Mouse (Mus musculus): ENCODE data around the gene Gm12355. TPM values are rescaled to one million over a fixed set of nuclear protein-coding genes. Genes with fewer than 3 reads are reported as not detected.
"Not testable (repeated sequence)": the region's sequence is repeated elsewhere in the genome, so short reads cannot be mapped to it uniquely, and the experiment has no call there.

The Gm12355 gene
- polyA plus RNA-seq, 1 experiment = 0.33 TPM

GRCm38 (mm10) chr11:98628706-98629105 lies 3.2 kb upstream of the Gm12355 start:
- no peak for TF ChIP-seq CTCF (IDR thresholded peaks at IDR 0.05; ENCODE audit: borderline replicate concordance, insufficient read depth, low read depth, low read length)
- TF ChIP-seq POLR2A (IDR thresholded peaks at IDR 0.05; ENCODE audit: borderline replicate concordance, insufficient read depth, low read length) = no peak
- Histone ChIP-seq H3K4me1 (ENCODE audit: control insufficient read depth, insufficient read depth, low read length) (no peaks in the 10 kb centered on the region), H3K4me3 (replicated peaks; ENCODE audit: insufficient read depth, low read depth, low read length) (no peak overlapping the region), H3K27ac (ENCODE audit: insufficient read depth, low read length) (no peak overlapping the region), H3K27me3 (ENCODE audit: control insufficient read depth, insufficient read depth, low read length) (no peaks in the 10 kb centered on the region)
- WGBS = 80% methylated on average over 3 of the region's 3 CpGs
- DNase-seq = no peak

DNA sequence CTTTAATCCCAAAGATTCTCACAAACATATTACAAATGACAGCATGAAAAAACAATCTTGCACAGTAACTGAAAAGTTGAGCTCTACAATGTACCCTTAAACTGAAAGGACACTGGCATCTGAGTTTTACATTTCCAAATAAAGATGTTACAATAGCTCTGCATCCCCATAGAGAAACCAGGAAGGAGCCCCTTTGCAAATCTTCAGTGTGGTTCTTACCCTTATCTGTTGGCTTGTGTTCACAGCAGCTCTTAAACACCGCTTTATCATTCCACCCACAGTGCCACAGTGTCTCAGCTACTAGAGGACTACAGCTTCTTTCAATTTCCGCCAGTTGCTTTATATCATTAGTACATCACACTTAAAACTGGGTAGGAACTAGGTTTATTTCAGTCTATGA lies 1.1 kb downstream of the Gm12355 start:
- WGBS = 94% methylated on average over 2 of the region's 2 CpGs
- DNase-seq; H3K4me1 ChIP-seq (ENCODE audit: control insufficient read depth, insufficient read depth, low read length); H3K4me3 ChIP-seq (replicated peaks; ENCODE audit: insufficient read depth, low read depth, low read length); H3K27ac ChIP-seq (ENCODE audit: insufficient read depth, low read length); H3K27me3 ChIP-seq (ENCODE audit: control insufficient read depth, insufficient read depth, low read length): not testable (repeated sequence)

GRCm38 (mm10) chr11:98623981-98624380 lies 1.5 kb downstream of the Gm12355 start:
- WGBS = 75% methylated on average over 6 of the region's 6 CpGs
- DNase-seq; H3K27me3 ChIP-seq (ENCODE audit: control insufficient read depth, insufficient read depth, low read length); H3K27ac ChIP-seq (ENCODE audit: insufficient read depth, low read length); H3K4me3 ChIP-seq (replicated peaks; ENCODE audit: insufficient read depth, low read depth, low read length); H3K4me1 ChIP-seq (ENCODE audit: control insufficient read depth, insufficient read depth, low read length): not testable (repeated sequence)

- Histone ChIP-seq H3K4me3 (replicated peaks; ENCODE audit: insufficient read depth, low read depth, low read length) (no peak overlapping the region), H3K27me3 (ENCODE audit: control insufficient read depth, insufficient read depth, low read length) (no peaks in the 10 kb centered on the region), H3K4me1 (ENCODE audit: control insufficient read depth, insufficient read depth, low read length) (no peaks in the 10 kb centered on the region), H3K27ac (ENCODE audit: insufficient read depth, low read length) (no peak overlapping the region)
- TF ChIP-seq POLR2A (IDR thresholded peaks at IDR 0.05; ENCODE audit: borderline replicate concordance, insufficient read depth, low read length) (no peak), CTCF (IDR thresholded peaks at IDR 0.05; ENCODE audit: borderline replicate concordance, insufficient read depth, low read depth, low read length) (no peak)
- 92% methylated on average over 13 of the region's 13 CpGs for whole genome bisulfite sequencing
- no peak for DNase-seq
Measured at GRCm38 (mm10) chr11:98620791-98621190, 4.7 kb downstream of the Gm12355 start.

- WGBS = 11% methylated on average over 3 of the region's 3 CpGs
- no peak for TF ChIP-seq POLR2A (IDR thresholded peaks at IDR 0.05; ENCODE audit: borderline replicate concordance, insufficient read depth, low read length)
- peak; percentile 41; the same call in 1 of the 2 replicates for TF ChIP-seq CTCF (IDR thresholded peaks at IDR 0.05; ENCODE audit: borderline replicate concordance, insufficient read depth, low read depth, low read length)
- Histone ChIP-seq H3K4me1 (ENCODE audit: control insufficient read depth, insufficient read depth, low read length) (no peaks in the 10 kb centered on the region), H3K27ac (ENCODE audit: insufficient read depth, low read length) (no peak overlapping the region), H3K4me3 (replicated peaks; ENCODE audit: insufficient read depth, low read depth, low read length) (no peak overlapping the region), H3K27me3 (ENCODE audit: control insufficient read depth, insufficient read depth, low read length) (no peaks in the 10 kb centered on the region)
- DNase-seq = no peak
Measured at GRCm38 (mm10) chr11:98606763-98607162, 18.7 kb downstream of the Gm12355 start.

GRCm38 (mm10) chr11:98604911-98605310 lies 20.6 kb downstream of the Gm12355 start:
- DNase-seq; H3K27me3 ChIP-seq (ENCODE audit: control insufficient read depth, insufficient read depth, low read length); H3K27ac ChIP-seq (ENCODE audit: insufficient read depth, low read length); H3K4me3 ChIP-seq (replicated peaks; ENCODE audit: insufficient read depth, low read depth, low read length); H3K4me1 ChIP-seq (ENCODE audit: control insufficient read depth, insufficient read depth, low read length): not testable (repeated sequence)
- 73% methylated on average over 6 of the region's 6 CpGs for WGBS

DNA sequence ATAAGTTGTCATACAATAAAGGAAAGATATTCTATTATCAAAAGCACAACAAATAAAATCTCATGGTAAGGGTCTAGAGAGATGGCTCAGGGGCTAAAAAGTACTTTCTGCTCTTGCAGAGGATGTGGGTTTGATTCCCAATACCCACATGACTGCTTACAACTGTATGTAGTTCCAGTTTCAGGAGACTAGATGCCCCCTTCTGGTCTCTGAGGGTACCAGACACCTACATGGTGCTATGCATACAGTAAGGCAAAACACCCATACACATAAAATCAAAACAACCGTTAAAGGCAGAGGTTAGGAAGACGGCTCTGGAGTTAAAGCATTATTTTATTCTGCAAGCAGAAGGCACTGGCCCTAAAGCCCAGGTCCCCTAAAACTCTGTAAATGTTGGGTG lies 21.5 kb downstream of the Gm12355 start:
- Histone ChIP-seq H3K27ac (ENCODE audit: insufficient read depth, low read length) (no peak overlapping the region), H3K4me3 (replicated peaks; ENCODE audit: insufficient read depth, low read depth, low read length) (no peak overlapping the region), H3K27me3 (ENCODE audit: control insufficient read depth, insufficient read depth, low read length) (no peaks in the 10 kb centered on the region), H3K4me1 (ENCODE audit: control insufficient read depth, insufficient read depth, low read length) (no peaks in the 10 kb centered on the region)
- no peak for TF ChIP-seq POLR2A (IDR thresholded peaks at IDR 0.05; ENCODE audit: borderline replicate concordance, insufficient read depth, low read length)
- no peak for TF ChIP-seq CTCF (IDR thresholded peaks at IDR 0.05; ENCODE audit: borderline replicate concordance, insufficient read depth, low read depth, low read length)
- no peak for DNase-seq
- WGBS = 83% methylated on average over 2 of the region's 2 CpGs

DNA sequence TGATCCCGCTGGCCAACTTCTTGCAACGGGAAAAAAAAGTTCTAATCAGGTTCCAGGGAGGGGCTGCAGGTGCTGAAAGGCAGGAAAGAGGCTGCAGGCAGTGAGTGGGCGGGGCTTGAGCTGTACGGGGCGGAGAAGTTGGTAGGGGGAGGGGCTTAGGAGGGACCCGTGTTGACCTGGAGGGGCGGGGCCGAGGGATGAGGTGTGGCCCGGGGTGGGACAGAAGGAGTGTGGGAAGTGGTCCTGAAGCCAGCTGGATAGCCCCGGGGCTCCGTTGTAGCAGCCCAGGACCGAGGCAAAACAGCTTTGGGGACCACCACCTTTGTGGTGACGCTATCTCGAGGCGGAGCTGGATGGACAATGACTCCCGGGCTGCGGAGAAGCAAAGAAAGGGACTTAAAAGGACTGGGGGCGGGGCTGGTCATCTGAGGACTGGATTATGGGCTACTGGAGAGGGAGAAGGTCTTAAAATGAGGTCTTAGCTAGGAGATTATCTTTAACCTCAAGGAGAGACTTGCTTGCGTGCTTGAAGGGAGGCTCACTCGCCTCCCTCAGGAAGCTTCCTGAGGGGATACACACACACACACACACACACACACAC lies 23.3 kb downstream of the Gm12355 start:
- 5% methylated on average over 20 of the region's 20 CpGs for WGBS
- Histone ChIP-seq H3K4me1 (ENCODE audit: control insufficient read depth, insufficient read depth, low read length) (no peaks in the 10 kb centered on the region), H3K27me3 (ENCODE audit: control insufficient read depth, insufficient read depth, low read length) (no peaks in the 10 kb centered on the region), H3K4me3 (replicated peaks; ENCODE audit: insufficient read depth, low read depth, low read length) (no peak overlapping the region), H3K27ac (ENCODE audit: insufficient read depth, low read length) (no peak overlapping the region)
- no peak for DNase-seq
- TF ChIP-seq CTCF (IDR thresholded peaks at IDR 0.05; ENCODE audit: borderline replicate concordance, insufficient read depth, low read depth, low read length) = no peak

DNA sequence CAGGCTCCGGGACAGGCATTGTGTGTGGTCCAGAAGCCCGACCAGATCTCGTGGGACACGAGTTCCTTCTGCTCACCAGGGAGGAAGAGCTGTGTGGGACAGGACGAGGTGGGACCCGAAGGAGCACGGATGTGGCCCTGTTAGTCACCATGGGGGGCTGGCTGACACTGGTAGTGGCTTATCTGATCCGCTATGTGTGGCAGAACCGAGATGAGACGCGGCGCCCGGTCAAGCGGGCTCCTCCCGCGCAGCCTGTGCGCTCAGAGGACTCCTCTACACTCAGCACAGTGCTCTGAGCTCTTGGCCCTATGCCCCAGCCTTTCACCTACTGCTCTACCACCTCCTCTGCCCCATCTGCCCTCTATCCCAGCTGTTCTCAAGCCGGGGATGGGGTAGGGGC lies 26.2 kb downstream of the Gm12355 start:
- 2% methylated on average over 18 of the region's 18 CpGs for WGBS
- H3K27me3 ChIP-seq (ENCODE audit: control insufficient read depth, insufficient read depth, low read length) = no peaks in the 10 kb centered on the region

More for the DNA sequence above, 26.2 kb downstream of the Gm12355 start:
- no peak overlapping the region for H3K27ac ChIP-seq (ENCODE audit: insufficient read depth, low read length)
- no peaks in the 10 kb centered on the region for H3K4me1 ChIP-seq (ENCODE audit: control insufficient read depth, insufficient read depth, low read length)
- peak overlapping the region; percentile 58 for H3K4me3 ChIP-seq (replicated peaks; ENCODE audit: insufficient read depth, low read depth, low read length)
- TF ChIP-seq POLR2A (IDR thresholded peaks at IDR 0.05; ENCODE audit: borderline replicate concordance, insufficient read depth, low read length) = no peak
- DNase-seq = no peak
